Mouse (Mus musculus): ENCODE measurements around the gene D11Wsu47e. TPM values are rescaled to one million over a fixed set of nuclear protein-coding genes. Genes with fewer than 3 reads are reported as not detected.

Gene D11Wsu47e
- polyA plus RNA-seq, 1 experiment from 2014 or later = 29.7 TPM

GRCm38 (mm10) chr11:113742998-113743397 is 58.8 kb downstream of the D11Wsu47e start:
- 100% methylated on average over 1 of the region's 1 CpGs for WGBS
- Histone ChIP-seq H3K4me2 (replicated peaks; ENCODE audit: low read depth, low read length) (no peak overlapping the region), H3K4me1 (ENCODE audit: control insufficient read depth, insufficient read depth, low read length) (peaks cover 27% of the 10 kb centered on the region), H3K27ac (ENCODE audit: low read depth, low read length) (no peak overlapping the region), H3K9me3 (ENCODE audit: control insufficient read depth, low read length) (peaks cover 4% of the 10 kb centered on the region; the same call in 1 of the 2 replicates), H3K27me3 (ENCODE audit: control insufficient read depth, insufficient read depth, low read length) (no peaks in the 10 kb centered on the region), H3K4me3 (ENCODE audit: low read length) (no peak overlapping the region), H3K36me3 (ENCODE audit: control insufficient read depth, insufficient read depth, low read length) (peaks cover 18% of the 10 kb centered on the region), H3K9ac (ENCODE audit: low read depth, low read length) (no peak overlapping the region)
- no peak for ATAC-seq (ENCODE audit: low FRiP score, low TSS enrichment)

Other genes starting within 250 kb of the D11Wsu47e start
- 0.28 and 0.33 TPM in 2 replicates for gene Sstr2, start 65.1 kb upstream of the D11Wsu47e start, polyA plus RNA-seq (2014; fragmentation: Nextera tagmentation; extraction: Ambion mirVana)
- gene Cog1, start 35.2 kb upstream of the D11Wsu47e start, polyA plus RNA-seq (2014; fragmentation: Nextera tagmentation; extraction: Ambion mirVana) = 16.6 and 29.3 TPM in 2 replicates
- 11.3 and 16.4 TPM in 2 replicates for gene Slc39a11, start 34.3 kb upstream of the D11Wsu47e start, polyA plus RNA-seq (2014; fragmentation: Nextera tagmentation; extraction: Ambion mirVana)
- 49.7 and 49.8 TPM in 2 replicates for gene Fam104a, start 257 bp upstream of the D11Wsu47e start, polyA plus RNA-seq (2014; fragmentation: Nextera tagmentation; extraction: Ambion mirVana)
- gene Cpsf4l, start 25.6 kb downstream of the D11Wsu47e start, polyA plus RNA-seq (2014; fragmentation: Nextera tagmentation; extraction: Ambion mirVana) = 0.90 and 1.4 TPM in 2 replicates
- gene Cdc42ep4, start 67.5 kb downstream of the D11Wsu47e start, polyA plus RNA-seq (2014; fragmentation: Nextera tagmentation; extraction: Ambion mirVana) = 36.0 and 45.4 TPM in 2 replicates